Mouse (Mus musculus) adrenal gland, postnatal 14 days (tissue): ENCODE data around the gene Nom1. TPM values are rescaled to one million over a fixed set of nuclear protein-coding genes. Genes with fewer than 3 reads are reported as not detected.

ENCODE experiments used
- total RNA-seq: library from RNA; stranded (reverse); gene quantifications from 2 replicates; pipeline ENCODE4 v1.2.3, GENCODE M21; 2021

Gene Nom1
- total RNA-seq, 1 experiment from 2014 or later, result 27.7 TPM

Other genes with a start within 250 kb of the Nom1 start
- gene Rnf32, start 238.7 kb upstream of the Nom1 start, total RNA-seq, result 3.9 and 5.2 TPM in 2 replicates
- gene Lmbr1, start 56.3 kb upstream of the Nom1 start, total RNA-seq, result 13.2 and 13.3 TPM in 2 replicates
- not detected in 2 replicates for gene Mnx1, start 43.8 kb downstream of the Nom1 start, total RNA-seq
- 48.1 and 50.0 TPM in 2 replicates for gene Ube3c, start 134.6 kb downstream of the Nom1 start, total RNA-seq